Mouse (Mus musculus) hindbrain, embryonic 12.5 days (tissue): ENCODE results near the gene Ccm2l. TPM values are rescaled to one million over a fixed set of nuclear protein-coding genes. Genes with fewer than 3 reads are reported as not detected.

ENCODE experiments used
- ATAC-seq: fragments of 200-750 bp; cut with Nextera tagmentation; 2 replicates; pipeline ENCODE4 v1.8.0; 2017; ENCODE audit warnings: moderate TSS enrichment; ENCODE audit not compliant: low FRiP score
- H3K27ac ChIP-seq: fragments of 300-500 bp; sonication (generic); 2 replicates; pipeline ENCODE4 v1.5.1; 2016; ENCODE audit warnings: mild to moderate bottlenecking
- H3K27me3 ChIP-seq: fragments of 300-500 bp; sonication (generic); 2 replicates; pipeline ENCODE4 v1.6.1; 2016; ENCODE audit warnings: mild to moderate bottlenecking
- H3K36me3 ChIP-seq: fragments of 300-500 bp; sonication (generic); 2 replicates; pipeline ENCODE4 v1.6.1; 2016; ENCODE audit warnings: mild to moderate bottlenecking
- H3K4me1 ChIP-seq: fragments of 300-500 bp; sonication (generic); 2 replicates; pipeline ENCODE4 v1.6.1; 2016
- H3K4me2 ChIP-seq: fragments of 300-500 bp; sonication (generic); replicated peaks from 2 replicates; pipeline ENCODE4 v1.6.1; 2016; ENCODE audit warnings: mild to moderate bottlenecking
- H3K4me3 ChIP-seq: fragments of 300-500 bp; sonication (generic); 2 replicates; pipeline ENCODE4 v1.5.1; 2016; ENCODE audit warnings: mild to moderate bottlenecking
- H3K9ac ChIP-seq: fragments of 300-500 bp; sonication (generic); 2 replicates; pipeline ENCODE4 v1.6.1; 2016; ENCODE audit warnings: mild to moderate bottlenecking, moderate library complexity
- H3K9me3 ChIP-seq: fragments of 300-500 bp; sonication (generic); replicated peaks from 2 replicates; pipeline ENCODE4 v1.6.1; 2016; ENCODE audit warnings: mild to moderate bottlenecking
- WGBS: fragments of 180-500 bp; shearing (Covaris S2); methylation state at CpG from one replicate; pipeline ENCODE4 v1.1.7; 2016; 5-methylcytosine and 5-hydroxymethylcytosine counted together
- polyA plus RNA-seq: library from polyadenylated mRNA; unstranded; fragments of >200 nt; fragmentation: Nextera tagmentation; extraction: Ambion mirVana; gene quantifications from 2 replicates; pipeline ENCODE4 v1.2.1, GENCODE M21; 2016

Gene Ccm2l
- 2.8 and 3.3 TPM in 2 replicates for polyA plus RNA-seq

- no peaks in the 10 kb centered on the region for H3K9me3 ChIP-seq
- no peaks in the 10 kb centered on the region for H3K36me3 ChIP-seq
- H3K4me3 ChIP-seq = no peak within 1 kb of the TSS
- no peaks in the 10 kb centered on the region for H3K4me1 ChIP-seq
- H3K9ac ChIP-seq = no peak within 1 kb of the TSS
- no peak within 1 kb of the TSS for H3K4me2 ChIP-seq
- H3K27ac ChIP-seq = no peak within 1 kb of the TSS
- H3K27me3 ChIP-seq = peaks cover 42% of the 10 kb centered on the region
- ATAC-seq = no peak
- 54% methylated on average over 12 of the region's 12 CpGs for WGBS
These were observed at the start of gene Ccm2l for GRCm38 (mm10) chr2:153065747-153066508. Ccm2l (plus strand) TSS chr2:153065955.

- Histone ChIP-seq H3K27ac (no peak overlapping the region), H3K9ac (no peak overlapping the region), H3K27me3 (peaks cover 14% of the 10 kb centered on the region), H3K4me2 (no peak overlapping the region), H3K4me3 (no peak overlapping the region), H3K4me1 (peaks cover 10% of the 10 kb centered on the region), H3K36me3 (peaks cover 16% of the 10 kb centered on the region), H3K9me3 (no peaks in the 10 kb centered on the region)
- 50% methylated on average over 5 of the region's 5 CpGs for WGBS
- ATAC-seq = no peak
These were observed 49.0 kb upstream of the Ccm2l start for GRCm38 (mm10) chr2:153016786-153017185.

DNA sequence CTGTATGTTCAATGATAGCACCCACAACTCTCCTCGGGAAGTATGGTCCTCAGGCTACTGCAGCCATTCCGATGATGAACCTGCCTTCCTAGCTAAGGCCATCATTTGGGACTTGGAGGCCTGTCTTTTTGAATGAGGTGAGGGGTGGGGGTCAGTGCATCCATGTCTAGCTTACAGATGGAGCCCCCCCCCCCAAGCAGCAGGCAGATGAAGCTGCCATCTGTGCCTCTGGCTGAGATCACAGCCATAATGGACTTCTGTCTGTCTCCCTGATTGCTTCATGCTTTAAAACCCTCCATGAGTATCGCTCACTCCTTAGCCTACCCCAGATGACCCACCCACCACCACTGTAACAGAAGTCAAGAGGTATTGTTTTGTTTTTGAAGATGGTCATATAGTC lies 46.4 kb upstream of the Ccm2l start:
- WGBS = 91% methylated on average over 3 of the region's 3 CpGs
- H3K27ac ChIP-seq = no peak overlapping the region
- H3K4me3 ChIP-seq = no peak overlapping the region
- H3K9me3 ChIP-seq = no peaks in the 10 kb centered on the region
- peaks cover 14% of the 10 kb centered on the region for H3K27me3 ChIP-seq
- H3K4me2 ChIP-seq = no peak overlapping the region
- no peak for ATAC-seq
- no peaks in the 10 kb centered on the region for H3K36me3 ChIP-seq
- peaks cover 4% of the 10 kb centered on the region for H3K4me1 ChIP-seq
- H3K9ac ChIP-seq = no peak overlapping the region

- no peak overlapping the region for H3K27ac ChIP-seq
- no peak overlapping the region for H3K4me3 ChIP-seq
These were observed 44.6 kb upstream of the Ccm2l start for GRCm38 (mm10) chr2:153021163-153021562.

DNA sequence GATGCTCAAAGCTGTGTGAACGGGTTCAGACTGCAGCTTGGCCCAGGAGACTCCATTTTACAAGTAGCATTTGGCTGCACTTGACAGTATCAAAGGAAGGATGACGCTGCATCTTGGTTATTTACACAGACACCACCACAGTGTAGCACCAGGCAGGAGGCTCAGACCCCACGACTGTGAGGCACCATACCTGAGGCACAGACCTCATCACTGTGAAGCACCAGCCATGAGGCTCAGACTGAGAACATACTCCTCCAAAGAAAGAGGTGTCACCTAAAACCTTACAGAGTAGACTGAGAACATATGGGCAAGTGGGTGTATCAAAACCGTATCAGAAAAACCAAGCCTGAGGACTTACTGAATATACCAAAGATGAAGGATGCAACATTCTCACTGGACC lies 42.9 kb upstream of the Ccm2l start:
- WGBS = 68% methylated on average over 4 of the region's 4 CpGs

More at GRCm38 (mm10) chr2:153021163-153021562, 44.6 kb upstream of the Ccm2l start:
- Histone ChIP-seq H3K27me3 (peaks cover 12% of the 10 kb centered on the region), H3K4me2 (no peak overlapping the region), H3K9ac (no peak overlapping the region), H3K4me1 (no peaks in the 10 kb centered on the region), H3K36me3 (no peaks in the 10 kb centered on the region), H3K9me3 (no peaks in the 10 kb centered on the region)
- WGBS = 70% methylated on average over 3 of the region's 3 CpGs
- ATAC-seq = no peak

DNA sequence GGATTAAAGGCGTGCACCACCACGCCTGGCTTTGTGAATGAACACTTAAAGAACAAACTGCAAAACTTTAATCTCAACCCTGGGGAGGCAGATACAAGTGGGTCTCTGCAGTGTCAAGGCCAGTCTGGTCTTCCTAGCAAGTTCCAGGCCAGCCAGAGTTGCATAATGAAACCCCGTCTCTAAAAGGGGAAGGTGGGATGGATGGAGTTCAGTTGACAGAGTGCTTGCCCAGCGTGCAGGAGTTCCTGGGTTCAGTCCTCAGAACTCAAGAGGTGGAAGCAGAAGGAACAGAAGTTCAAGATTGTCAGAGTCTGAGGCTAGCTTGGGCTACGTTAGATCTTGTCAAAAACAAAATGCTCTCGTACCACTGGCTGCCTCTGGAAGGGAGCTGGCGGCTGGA lies 39.7 kb upstream of the Ccm2l start:
- Histone ChIP-seq H3K36me3 (no peaks in the 10 kb centered on the region), H3K4me2 (no peak overlapping the region), H3K9me3 (no peaks in the 10 kb centered on the region), H3K9ac (no peak overlapping the region), H3K4me3 (no peak overlapping the region), H3K27ac (no peak overlapping the region), H3K4me1 (peaks cover 2% of the 10 kb centered on the region; the same call in 1 of the 2 replicates), H3K27me3 (peaks cover 18% of the 10 kb centered on the region)
- WGBS = 82% methylated on average over 7 of the region's 7 CpGs
- ATAC-seq = no peak

More for the DNA sequence above, 42.9 kb upstream of the Ccm2l start:
- Histone ChIP-seq H3K27me3 (peaks cover 7% of the 10 kb centered on the region; the same call in 1 of the 2 replicates), H3K4me3 (no peak overlapping the region), H3K27ac (no peak overlapping the region), H3K9me3 (no peaks in the 10 kb centered on the region), H3K4me1 (no peaks in the 10 kb centered on the region), H3K9ac (no peak overlapping the region), H3K4me2 (no peak overlapping the region), H3K36me3 (no peaks in the 10 kb centered on the region)
- ATAC-seq = no peak

GRCm38 (mm10) chr2:153027501-153027900 lies 38.3 kb upstream of the Ccm2l start:
- H3K4me1 ChIP-seq = peaks cover 10% of the 10 kb centered on the region; the same call in 1 of the 2 replicates
- no peak for ATAC-seq
- no peak overlapping the region for H3K27ac ChIP-seq
- no peak overlapping the region for H3K4me3 ChIP-seq
- H3K4me2 ChIP-seq = no peak overlapping the region
- H3K9ac ChIP-seq = no peak overlapping the region
- no peaks in the 10 kb centered on the region for H3K9me3 ChIP-seq
- peaks cover 32% of the 10 kb centered on the region for H3K27me3 ChIP-seq
- no peaks in the 10 kb centered on the region for H3K36me3 ChIP-seq
- WGBS = 55% methylated on average over 4 of the region's 4 CpGs

- H3K4me2 ChIP-seq = peak overlapping the region; percentile 76; the same call in 1 of the 2 replicates
- H3K36me3 ChIP-seq = no peaks in the 10 kb centered on the region
- no peak overlapping the region for H3K4me3 ChIP-seq
- H3K9me3 ChIP-seq = no peaks in the 10 kb centered on the region
- H3K27ac ChIP-seq = peak overlapping the region; percentile 81
- H3K27me3 ChIP-seq = peaks cover 52% of the 10 kb centered on the region
- H3K4me1 ChIP-seq = peaks cover 34% of the 10 kb centered on the region
- ATAC-seq = no peak; the same call in 1 of the 2 replicates
- no peak overlapping the region for H3K9ac ChIP-seq
- WGBS = 15% methylated on average over 4 of the region's 4 CpGs
These were observed 35.3 kb upstream of the Ccm2l start for GRCm38 (mm10) chr2:153030422-153030821.

DNA sequence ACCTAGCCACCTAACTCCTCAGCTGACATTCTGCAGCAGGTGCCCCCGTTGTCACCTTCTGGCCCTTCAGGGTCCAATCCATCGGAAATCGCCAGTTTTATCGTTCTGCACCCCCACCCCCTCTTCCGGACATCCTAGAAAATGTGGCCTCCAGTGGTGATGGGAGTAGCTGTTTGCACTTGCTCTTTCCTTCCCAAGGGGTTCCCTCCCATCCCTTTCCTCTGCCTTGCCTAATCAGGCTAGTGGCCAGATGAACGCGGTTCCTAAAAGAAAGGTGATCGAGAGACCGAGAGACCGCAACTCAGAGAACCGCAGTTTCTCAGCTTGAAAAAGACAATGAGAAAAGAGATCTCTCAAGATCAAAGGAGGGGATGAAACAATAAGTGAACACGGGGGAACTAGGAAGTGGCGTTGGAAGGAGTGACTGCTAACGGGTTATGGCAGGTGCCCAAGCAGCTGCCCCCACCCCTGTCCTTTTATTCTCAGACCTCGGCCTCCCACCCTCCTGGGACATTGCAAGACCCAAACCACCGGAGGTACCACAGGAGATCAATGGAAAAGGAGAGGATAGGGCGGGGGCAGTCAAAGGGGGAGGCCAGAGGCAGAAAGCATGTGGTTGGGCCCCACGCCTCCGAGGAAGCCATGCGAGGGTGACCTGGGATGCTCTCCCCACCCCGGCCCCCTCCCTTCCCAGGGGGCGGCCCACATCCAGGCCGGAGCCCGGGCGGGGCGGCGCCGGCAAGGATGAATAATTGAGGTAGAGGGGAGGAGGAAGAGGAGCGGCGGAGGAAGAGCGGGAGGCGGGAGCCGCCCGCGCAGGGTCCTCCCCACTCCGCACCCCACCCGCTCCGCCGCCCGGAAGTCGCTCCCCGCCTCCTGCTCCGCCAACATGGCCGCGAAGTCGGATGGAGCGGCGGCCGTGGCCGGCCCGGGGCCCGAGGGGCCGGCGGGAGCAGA lies 34.4 kb upstream of the Ccm2l start, which contains the start of gene Xkr7:
TSS of gene Xkr7 (plus strand) at position 727 of the 957 bp plus-strand sequence.
- H3K4me3 ChIP-seq = peak within 1 kb of the TSS; percentile 71
- peak within 1 kb of the TSS; percentile 77 for H3K9ac ChIP-seq
- 4% methylated on average over 30 of the region's 54 CpGs for WGBS
- ATAC-seq = peak; percentile 83
- H3K27me3 ChIP-seq = peaks cover 53% of the 10 kb centered on the region
- peak within 1 kb of the TSS; percentile 76 for H3K4me2 ChIP-seq
- H3K4me1 ChIP-seq = peaks cover 34% of the 10 kb centered on the region
- H3K9me3 ChIP-seq = no peaks in the 10 kb centered on the region
- H3K27ac ChIP-seq = peak within 1 kb of the TSS; percentile 81
- H3K36me3 ChIP-seq = no peaks in the 10 kb centered on the region

DNA sequence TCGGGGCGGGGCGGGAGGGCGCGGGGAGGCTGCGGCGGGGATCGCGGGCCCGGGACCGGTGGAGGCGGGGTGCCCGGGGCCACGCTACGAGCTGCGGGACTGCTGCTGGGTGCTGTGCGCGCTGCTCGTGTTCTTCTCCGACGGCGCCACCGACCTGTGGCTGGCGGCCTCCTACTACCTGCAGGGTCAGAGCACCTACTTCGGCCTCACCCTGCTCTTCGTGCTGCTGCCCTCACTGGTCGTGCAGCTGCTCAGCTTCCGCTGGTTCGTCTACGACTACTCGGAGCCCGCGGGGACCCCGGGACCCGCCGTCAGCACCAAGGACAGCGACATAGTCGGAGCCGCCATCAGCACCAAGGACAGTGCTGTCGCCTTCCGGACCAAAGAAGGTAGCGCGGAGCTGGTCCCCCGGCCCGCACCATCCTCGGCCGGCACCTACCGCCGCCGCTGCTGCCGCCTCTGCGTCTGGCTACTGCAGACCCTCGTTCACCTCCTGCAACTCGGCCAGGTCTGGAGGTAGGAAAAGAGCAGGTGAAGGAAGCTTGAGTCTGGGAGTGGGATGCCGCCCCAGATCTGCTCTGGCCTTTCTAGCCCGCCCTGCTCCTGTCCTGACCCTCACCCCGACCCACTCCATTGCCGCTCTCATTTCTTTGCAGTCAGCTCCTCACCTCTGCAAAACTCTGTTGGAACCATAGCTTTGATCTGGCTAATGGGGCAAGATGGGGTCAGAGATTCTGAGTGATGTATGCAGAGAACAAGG lies 33.5 kb upstream of the Ccm2l start:
- 1% methylated on average over 38 of the region's 58 CpGs for WGBS
- Histone ChIP-seq H3K36me3 (no peaks in the 10 kb centered on the region), H3K27ac (peak overlapping the region; percentile 81), H3K9ac (peak overlapping the region; percentile 77), H3K9me3 (no peaks in the 10 kb centered on the region), H3K4me2 (peak overlapping the region; percentile 76), H3K4me3 (peak overlapping the region; percentile 71), H3K27me3 (peaks cover 51% of the 10 kb centered on the region), H3K4me1 (peaks cover 34% of the 10 kb centered on the region)
- ATAC-seq = peak; percentile 53

GRCm38 (mm10) chr2:153032973-153033372 lies 32.8 kb upstream of the Ccm2l start:
- Histone ChIP-seq H3K9me3 (no peaks in the 10 kb centered on the region), H3K9ac (peak overlapping the region; percentile 77), H3K4me3 (peak overlapping the region; percentile 71), H3K27ac (0 out of 2 replicates have a peak overlapping the region, but pooled peaks have one; percentile 81), H3K4me2 (peak overlapping the region; percentile 76), H3K4me1 (peaks cover 36% of the 10 kb centered on the region), H3K36me3 (no peaks in the 10 kb centered on the region), H3K27me3 (peaks cover 49% of the 10 kb centered on the region)
- ATAC-seq = no peak
- 13% methylated on average over 4 of the region's 4 CpGs for WGBS
